Mouse (Mus musculus) gastrocnemius, postnatal 10 days (tissue): Measurements from ENCODE around the gene Grik3. TPM values are rescaled to one million over a fixed set of nuclear protein-coding genes. Genes with fewer than 3 reads are reported as not detected.

Source experiments
- DNase-seq: peaks from one replicate; pipeline ENCODE4 v3.0.0; 2021; ENCODE audit warnings: mixed read lengths
- microRNA-seq, 2 experiments: library from miRNA; unstranded; fragments of <30 nt; microRNA quantifications; one replicate each; pipeline ENCODE4 v1.2.0; 2021
- total RNA-seq, 2 experiments: library from RNA; stranded (reverse); gene quantifications; 2 replicates each; pipeline ENCODE4 v1.2.3; 2021

Gene Grik3
- total RNA-seq, 2 experiments from 2014 or later = 0.18 to 0.21 TPM

- DNase-seq = no peak
Measured at GRCm38 (mm10) chr4:125727030-125727429, 236.5 kb downstream of the Grik3 start.

- DNase-seq = no peak
Measured at GRCm38 (mm10) chr4:125727626-125728025, 237.1 kb downstream of the Grik3 start.

- no peak for DNase-seq
Measured at GRCm38 (mm10) chr4:125728091-125728863, 237.8 kb downstream of the Grik3 start.

GRCm38 (mm10) chr4:125729305-125730220, 239.1 kb downstream of the Grik3 start:
- DNase-seq = no peak

GRCm38 (mm10) chr4:125730751-125731150, 240.3 kb downstream of the Grik3 start:
- no peak for DNase-seq

- no peak for DNase-seq
Measured at GRCm38 (mm10) chr4:125736783-125737182, 246.3 kb downstream of the Grik3 start.

GRCm38 (mm10) chr4:125738825-125739224, 248.3 kb downstream of the Grik3 start:
- no peak for DNase-seq

GRCm38 (mm10) chr4:125742162-125742571, 251.7 kb downstream of the Grik3 start:
- DNase-seq = no peak

- no peak for DNase-seq
Measured at GRCm38 (mm10) chr4:125745902-125746301, 255.4 kb downstream of the Grik3 start.

- DNase-seq = no peak
Measured at GRCm38 (mm10) chr4:125756393-125756792, 265.9 kb downstream of the Grik3 start.

GRCm38 (mm10) chr4:125760326-125760725, 269.8 kb downstream of the Grik3 start:
- DNase-seq = no peak

GRCm38 (mm10) chr4:125763056-125763455, 272.6 kb downstream of the Grik3 start:
- DNase-seq = no peak

Small RNA genes within 50 kb of the gene (microRNA-seq; reads per million reads assigned to microRNA genes)
- 0 reads per million in 2 experiments for gene Mir692-2
